Mouse (Mus musculus) ZHBTc4 (cell line): Measurements from ENCODE around the gene Prim2.

Experiments used
- DNase-seq: peaks from one replicate; pipeline ENCODE4 v3.0.0-alpha.2; 2011; ENCODE audit warnings: low read depth, low spot score

Prim2 gene

GRCm38 (mm10) chr1:33494524-33495202, 174.9 kb downstream of the Prim2 start:
- peak; percentile 18 for DNase-seq

DNA sequence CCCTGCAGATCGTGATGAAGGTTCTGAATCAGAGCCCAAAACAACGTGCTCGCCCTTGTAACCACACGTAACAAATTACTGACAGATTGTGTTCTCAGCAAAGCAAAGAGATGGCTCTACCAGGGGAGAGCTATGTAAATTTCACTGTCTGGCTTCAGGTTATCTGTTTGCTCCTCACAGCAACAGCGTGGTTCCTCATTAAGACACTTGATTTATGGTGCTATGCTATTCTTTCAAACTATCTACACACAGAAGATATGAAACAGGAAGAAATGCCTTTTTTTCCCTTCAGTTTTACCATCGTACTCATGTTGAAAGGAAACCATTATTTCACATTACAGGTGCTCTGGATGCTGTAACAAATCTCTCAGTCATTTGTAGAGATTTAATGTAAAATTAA, 179.4 kb downstream of the Prim2 start:
- DNase-seq = no peak

DNA sequence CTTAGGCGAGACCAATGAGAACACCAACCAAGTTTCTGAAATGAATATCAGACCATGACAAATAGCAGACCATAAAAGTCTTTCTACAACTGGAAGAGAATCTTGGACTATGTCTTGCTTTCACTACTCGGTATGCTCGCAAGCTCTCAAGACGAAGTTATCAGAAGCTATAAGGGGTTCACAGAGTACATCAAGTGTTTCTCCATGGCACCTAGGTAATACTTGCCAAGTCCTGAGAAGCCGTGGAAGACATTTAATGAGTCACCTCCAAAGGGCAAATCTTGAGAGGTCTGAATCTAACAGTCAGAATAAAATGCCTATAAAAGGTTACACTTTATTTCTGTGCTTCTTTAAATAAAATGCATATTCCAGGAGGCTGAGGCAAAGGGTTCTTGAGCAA, 181.2 kb downstream of the Prim2 start:
- DNase-seq = no peak

DNA sequence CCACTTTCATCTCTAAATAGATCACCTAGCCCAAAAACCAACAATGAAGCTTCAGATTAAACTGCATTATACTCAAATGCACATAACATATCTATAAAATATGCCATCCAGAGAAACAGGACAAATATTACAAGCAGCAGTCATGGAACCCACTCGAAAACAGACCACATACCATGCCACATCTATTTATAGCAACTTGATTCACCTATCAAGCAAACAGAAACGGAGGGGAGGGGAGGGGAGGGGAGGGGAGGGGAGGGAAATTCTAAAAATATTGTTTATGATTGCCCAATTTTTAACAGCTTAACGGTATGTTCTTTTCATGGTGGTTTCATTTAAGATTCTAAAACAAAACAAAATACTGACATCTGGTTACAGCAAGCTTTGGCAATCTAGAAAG, 185.8 kb downstream of the Prim2 start:
- no peak for DNase-seq

GRCm38 (mm10) chr1:33480382-33480781, 189.2 kb downstream of the Prim2 start:
- no peak for DNase-seq

DNA sequence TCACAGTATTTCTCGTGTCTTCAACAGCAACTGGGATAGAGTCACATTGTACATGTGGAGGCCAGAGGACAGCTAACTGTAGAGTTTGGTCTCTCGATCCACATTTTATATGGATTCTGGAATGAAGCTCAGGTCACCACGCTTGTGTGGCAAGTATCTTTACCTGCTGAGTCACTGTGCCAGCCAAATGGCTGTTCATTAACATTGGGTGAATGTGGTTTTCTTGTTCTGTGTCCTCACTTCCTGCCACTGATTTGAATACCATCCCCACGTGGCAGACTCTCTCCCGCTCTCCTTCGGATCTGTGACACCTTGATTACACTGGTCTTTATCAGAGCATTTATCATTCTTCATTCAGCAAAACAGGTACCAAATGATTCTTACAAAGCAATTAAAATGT, 198.5 kb downstream of the Prim2 start:
- DNase-seq = no peak

- no peak for DNase-seq
These were observed 199.4 kb downstream of the Prim2 start for GRCm38 (mm10) chr1:33470222-33470621.

GRCm38 (mm10) chr1:33464234-33464633, 205.4 kb downstream of the Prim2 start:
- DNase-seq = no peak

DNA sequence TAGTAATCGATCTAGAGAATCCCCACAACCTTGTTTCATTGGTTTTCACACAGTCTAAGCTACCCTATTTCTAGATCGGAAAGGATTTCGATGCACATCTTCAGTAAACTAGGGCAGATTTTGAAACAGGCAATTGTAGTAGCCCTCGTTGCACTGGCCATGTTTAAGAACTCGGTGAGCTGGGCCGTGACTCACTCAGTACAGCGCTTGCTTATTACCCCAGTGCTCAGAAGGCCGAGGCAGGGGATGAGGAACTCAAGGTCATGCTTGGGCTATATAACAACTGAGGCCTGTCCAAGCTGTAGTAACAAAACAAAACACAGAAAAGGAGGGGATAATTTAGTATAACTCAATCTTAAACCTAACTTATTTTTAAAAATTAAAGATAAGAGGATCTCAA, 208.9 kb downstream of the Prim2 start:
- no peak for DNase-seq

GRCm38 (mm10) chr1:33460262-33460661, 209.3 kb downstream of the Prim2 start:
- no peak for DNase-seq

DNA sequence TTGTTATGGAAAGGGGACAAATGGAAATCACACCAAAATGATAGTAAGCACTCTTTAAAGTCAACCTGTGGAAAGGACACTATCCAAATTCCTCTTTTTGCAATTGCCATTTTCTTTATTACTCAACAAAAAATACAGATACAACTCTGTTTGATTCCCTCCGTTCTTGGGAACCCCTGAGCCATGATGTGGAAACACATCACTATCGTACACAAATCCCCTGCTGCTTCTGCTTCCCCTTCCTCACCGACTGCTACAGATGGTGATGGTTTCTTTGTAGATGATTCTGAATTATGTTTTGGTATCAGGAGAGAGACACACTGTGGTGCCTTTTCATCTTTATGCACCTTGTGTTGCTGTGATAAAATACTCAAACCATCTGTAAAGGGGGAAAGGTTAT, 210.6 kb downstream of the Prim2 start:
- DNase-seq = no peak

- DNase-seq = no peak
These were observed 215.3 kb downstream of the Prim2 start for GRCm38 (mm10) chr1:33454251-33454650.

DNA sequence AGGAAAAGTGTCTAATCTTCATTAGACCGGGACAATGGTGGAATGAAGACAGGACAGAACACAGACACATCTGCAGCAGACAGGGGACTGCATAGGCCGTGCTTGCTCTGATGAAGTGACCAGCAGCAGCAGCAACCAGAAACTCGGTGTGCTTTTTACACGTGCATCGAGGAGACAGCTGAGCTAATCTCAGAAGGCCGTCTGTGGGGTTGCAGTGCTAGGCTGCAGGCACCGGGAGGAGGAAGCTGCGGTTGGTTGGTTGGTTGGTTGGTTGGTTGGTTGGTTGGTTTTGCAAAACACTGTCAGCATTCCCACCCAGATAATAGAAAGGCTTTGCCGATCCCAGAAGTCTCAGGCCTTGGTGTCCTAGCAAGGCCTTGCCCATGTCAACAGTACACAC, 216.3 kb downstream of the Prim2 start:
- no peak for DNase-seq

DNA sequence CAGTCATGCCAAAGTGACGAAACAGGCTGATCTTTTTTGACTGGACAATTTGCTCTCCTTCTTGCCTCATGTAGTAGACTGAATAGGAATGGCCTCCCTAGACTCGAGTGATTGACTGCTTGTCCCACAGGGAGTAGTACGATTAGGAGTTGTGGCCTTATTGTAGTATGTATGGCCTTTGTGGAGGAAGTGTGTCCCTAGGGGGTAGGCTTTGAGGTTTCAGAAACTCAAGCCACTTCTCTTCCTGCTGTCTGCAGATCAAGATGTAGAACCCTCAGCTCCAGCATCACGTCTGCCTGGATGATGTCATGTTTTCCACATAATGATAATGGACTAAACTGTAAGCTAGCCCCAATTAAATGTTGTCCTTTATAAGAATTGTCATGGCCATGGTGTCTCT, 222.4 kb downstream of the Prim2 start:
- no peak for DNase-seq

DNA sequence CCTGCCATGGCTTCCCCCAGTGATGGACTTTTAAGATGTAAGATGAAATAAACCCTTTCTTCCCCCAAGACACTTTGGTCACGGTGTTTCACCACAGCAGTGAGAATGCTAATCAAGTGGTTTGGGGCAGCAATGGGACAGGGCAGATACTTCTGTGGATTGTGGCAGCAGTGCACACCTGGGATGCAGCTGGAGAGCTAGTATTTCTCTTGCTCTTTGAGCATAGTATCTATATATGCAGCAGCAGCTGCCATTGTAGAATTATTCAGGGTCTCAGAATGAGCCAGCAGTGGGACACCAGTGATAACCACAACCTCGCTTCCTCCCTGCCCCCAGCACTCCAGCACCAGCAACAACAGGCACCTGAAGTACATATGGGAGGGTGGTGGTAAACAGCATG, 233.4 kb downstream of the Prim2 start:
- DNase-seq = no peak
